11 mouse cellular contexts compared by ENCODE assay signal in genomic region chr13:101696827-101697226, GRCm38 (mm10).
DNase-seq lines count a peak whose midpoint lies in the region; ATAC-seq and TF ChIP-seq lines count a peak whose summit lies in the region.
"Had no signal": no experiment of that assay in that cellular context is flagged by ENCODE, and none has a peak within 500 bp of the region (broad histone marks: within the 10 kb centered on the region; RNA-seq: fewer than 3 reads in every experiment).

No protein-coding gene starts in this region.

- intact Hi-C loops in gastrocnemius, adult 2 months (cut with DNase I): loop anchor here (5.0 to 10.0 kb wide), 2 partner anchors 382 to 1015 kb away; no protein-coding TSS in a partner anchor

- H3K4me2 ChIP-seq in midbrain, postnatal 0 days (ENCODE audit: low read depth, low read length, poor library complexity, severe bottlenecking): no peak overlapping the region

- WGBS in spleen, adult 2 months: 11% methylated on average over 7 of the region's 7 CpGs
- WGBS in midbrain, postnatal 0 days: 69% methylated on average over 7 of the region's 7 CpGs

- H3K27ac ChIP-seq in gastrocnemius, adult 2 months: peak overlapping the region; percentile 83
- peak overlapping the region; percentile 33; the same call in 1 of the 2 replicates for H3K27ac ChIP-seq in spleen, adult 2 months (ENCODE audit: insufficient read depth, low read length)
- no peak overlapping the region for H3K27ac ChIP-seq in midbrain, postnatal 0 days (ENCODE audit: low read depth, low read length)

- H3K9ac ChIP-seq in midbrain, postnatal 0 days (replicated peaks; ENCODE audit: low read length, poor library complexity, severe bottlenecking): no peak overlapping the region

- H3K4me1 ChIP-seq in spleen, adult 2 months (ENCODE audit: control insufficient read depth, insufficient read depth, insufficient read length): peaks cover 16% of the 10 kb centered on the region; the same call in 1 of the 2 replicates
- H3K4me1 ChIP-seq in midbrain, postnatal 0 days (ENCODE audit: insufficient read depth, low read length): peaks cover 11% of the 10 kb centered on the region; the same call in 1 of the 2 replicates

- no peak for TF ChIP-seq CTCF in gastrocnemius, adult 2 months (IDR thresholded peaks at IDR 0.05)
- TF ChIP-seq CTCF in spleen, adult 2 months (IDR thresholded peaks at IDR 0.05; ENCODE audit: extremely low read depth, insufficient read depth, insufficient read length, insufficient replicate concordance): no peak
- no peak for TF ChIP-seq CTCF in midbrain, postnatal 0 days (IDR thresholded peaks at IDR 0.05)

- no peak for TF ChIP-seq POLR2A in spleen, adult 2 months (IDR thresholded peaks at IDR 0.05; ENCODE audit: low read depth, low read length)

- ATAC-seq in midbrain, postnatal 0 days (ENCODE audit: low FRiP score): no peak

- H3K36me3 ChIP-seq in spleen, adult 2 months (ENCODE audit: control insufficient read depth, insufficient read depth, low read length): peaks cover 17% of the 10 kb centered on the region
- no peaks in the 10 kb centered on the region; the same call in 1 of the 2 replicates for H3K36me3 ChIP-seq in midbrain, postnatal 0 days (ENCODE audit: insufficient read depth, low read length)

- H3K9me3 ChIP-seq in midbrain, postnatal 0 days (ENCODE audit: low read length): no peaks in the 10 kb centered on the region

- H3K4me3 ChIP-seq in gastrocnemius, adult 2 months: no peak overlapping the region
- no peak overlapping the region for H3K4me3 ChIP-seq in spleen, adult 2 months (ENCODE audit: extremely low read depth, insufficient read depth, insufficient read length)
- no peak overlapping the region for H3K4me3 ChIP-seq in midbrain, postnatal 0 days (ENCODE audit: low read depth, low read length)
- H3K4me3 ChIP-seq: myocyte had no signal

- no peaks in the 10 kb centered on the region for H3K27me3 ChIP-seq in spleen, adult 2 months (ENCODE audit: control insufficient read depth, insufficient read depth, low read length)
- H3K27me3 ChIP-seq in midbrain, postnatal 0 days (ENCODE audit: insufficient read depth, low read length): no peaks in the 10 kb centered on the region

- DNase-seq in gastrocnemius, adult 2 months: peak; percentile 32
- no peak for DNase-seq in gastrocnemius, adult 18-20 months (ENCODE audit: low spot score)
- peak; percentile 46 to 56 for DNase-seq in spleen, adult 2 months (ENCODE audit: low read depth in 1 of 2, low spot score in 2 of 2)
- no peak for DNase-seq in spleen, postnatal 4 days (ENCODE audit: low spot score in 2 of 2)
- peak; percentile 54 to 73 for DNase-seq in kidney, postnatal 25 days
- DNase-seq in thymus, postnatal 4 days: peak; percentile 61
- DNase-seq in midbrain, postnatal 0 days (ENCODE audit: low spot score): no peak
- DNase-seq in cerebellum, adult 8-10 months: no peak
- DNase-seq: cerebellum, postnatal 10 days; left cerebral cortex, postnatal 4 days had no signal

Comparison
In these comparisons a context has a peak if more than half of its experiments do, and no peak if none do; other contexts are left out.
1. DNase-seq: peak in gastrocnemius, adult 2 months (single experiment), spleen, adult 2 months (2 of 2), kidney, postnatal 25 days (2 of 2) and thymus, postnatal 4 days (single experiment); none in gastrocnemius, adult 18-20 months (single experiment), spleen, postnatal 4 days (0 of 2), midbrain, postnatal 0 days (single experiment) and cerebellum, adult 8-10 months (single experiment).